Mouse (Mus musculus): Measurements from ENCODE around the gene Rec114.

Gene Rec114

GRCm38 (mm10) chr9:58662007-58662406 lies 81.8 kb downstream of the Rec114 start:
- DNase-seq (ENCODE audit: low read depth, low spot score), result no peak

DNA sequence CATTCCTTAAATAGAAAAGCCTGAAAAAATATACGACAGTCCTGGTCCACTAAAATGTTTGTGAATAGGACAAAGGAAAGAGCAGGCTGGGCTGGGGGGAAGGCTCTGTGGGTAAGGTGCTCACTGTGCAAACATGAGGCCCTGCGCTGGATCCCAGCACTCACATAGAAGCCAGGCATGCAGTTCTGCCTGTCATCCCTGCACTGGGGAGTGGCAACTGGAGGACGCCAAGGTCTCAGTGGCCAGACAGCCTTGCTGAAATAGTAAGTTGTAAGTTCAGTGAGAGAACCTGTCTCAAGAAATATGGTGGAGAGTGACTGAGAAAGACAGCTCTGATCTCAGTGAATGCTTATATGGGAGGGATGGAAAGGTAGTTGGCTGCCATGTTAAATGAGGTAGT lies 83.1 kb downstream of the Rec114 start:
- DNase-seq (ENCODE audit: low read depth, low spot score), result no peak

DNA sequence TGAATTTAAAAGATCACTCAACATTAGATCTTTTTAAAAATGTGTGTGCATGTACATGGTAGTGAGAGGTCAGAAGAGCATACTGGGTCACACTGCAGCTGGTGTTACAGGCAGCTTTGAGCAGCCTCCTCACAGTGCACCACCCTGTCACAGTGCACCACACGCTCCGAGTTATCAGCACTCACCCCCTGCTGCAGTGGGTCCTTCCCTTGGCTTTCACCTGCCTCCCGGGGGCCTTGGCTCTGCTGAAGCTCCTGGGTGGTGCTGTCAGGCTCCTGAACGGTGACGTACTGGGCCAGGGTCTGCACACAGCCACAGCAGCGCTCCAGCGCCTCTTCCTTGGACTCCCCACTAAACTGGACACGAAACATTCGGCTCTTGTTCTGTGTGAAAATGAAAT lies 83.8 kb downstream of the Rec114 start:
- DNase-seq (ENCODE audit: low read depth, low spot score), result no peak

GRCm38 (mm10) chr9:58659331-58659730 lies 84.4 kb downstream of the Rec114 start:
- DNase-seq (ENCODE audit: low read depth, low spot score), result no peak

- DNase-seq (ENCODE audit: low read depth, low spot score), result no peak
These were observed 85.0 kb downstream of the Rec114 start for GRCm38 (mm10) chr9:58658596-58659309.

DNA sequence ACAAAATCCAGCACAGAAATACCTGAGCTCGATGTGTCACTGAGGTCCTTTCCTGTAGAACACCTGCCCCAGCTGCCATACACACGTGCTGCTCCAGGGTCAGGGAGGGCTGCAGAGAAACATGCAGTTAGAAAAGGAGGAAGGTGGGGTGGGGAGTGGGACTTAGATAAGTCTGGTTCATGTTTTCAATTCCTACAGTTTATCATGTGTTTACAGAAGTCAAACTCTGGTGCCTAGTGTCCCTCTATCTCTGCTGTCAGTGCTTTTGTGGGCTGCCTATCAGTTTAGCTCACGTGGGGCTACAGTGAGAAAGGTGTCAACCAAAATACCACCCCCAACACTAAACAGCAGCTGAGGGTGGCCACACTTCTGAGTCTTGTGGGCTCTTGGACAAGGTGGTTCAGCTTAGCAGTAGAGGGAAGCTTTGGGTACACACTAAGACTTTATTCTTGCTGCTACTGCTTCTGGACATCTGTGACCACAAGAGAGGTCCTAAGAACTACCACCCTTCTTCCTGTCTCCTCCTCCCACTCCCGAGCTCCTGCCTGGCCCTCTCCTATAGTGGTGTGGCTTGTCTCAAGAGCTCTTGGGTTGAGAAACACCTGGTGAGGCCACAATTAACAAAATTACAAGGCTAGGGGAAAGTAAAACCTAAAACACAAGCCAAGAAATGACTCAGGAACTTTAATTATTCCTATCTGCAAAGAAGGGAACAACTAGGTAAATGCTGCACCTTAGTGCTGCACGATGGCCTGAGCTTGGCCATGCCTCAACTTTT lies 85.8 kb downstream of the Rec114 start:
- no peak for DNase-seq (ENCODE audit: low read depth, low spot score)

DNA sequence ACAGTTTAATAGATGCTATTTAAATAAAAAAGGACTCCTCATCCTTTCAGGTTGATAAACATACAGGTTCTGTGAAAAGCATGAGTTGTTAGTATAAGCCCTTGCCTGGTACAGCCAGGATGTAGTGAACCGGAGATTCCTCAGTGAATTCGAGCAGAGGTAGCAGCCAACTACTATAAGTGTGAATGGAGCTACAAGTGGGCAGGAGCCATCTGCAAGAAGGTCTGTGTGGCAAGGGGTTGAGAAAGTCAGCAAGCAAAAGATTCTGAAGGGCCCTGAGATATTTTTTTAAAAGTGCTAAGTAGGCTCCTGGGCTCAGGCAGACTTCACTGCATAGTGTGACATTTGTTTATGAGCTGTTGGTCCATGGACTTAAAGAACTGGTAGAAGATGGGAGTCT lies 86.9 kb downstream of the Rec114 start:
- no peak for DNase-seq (ENCODE audit: low read depth, low spot score)

DNA sequence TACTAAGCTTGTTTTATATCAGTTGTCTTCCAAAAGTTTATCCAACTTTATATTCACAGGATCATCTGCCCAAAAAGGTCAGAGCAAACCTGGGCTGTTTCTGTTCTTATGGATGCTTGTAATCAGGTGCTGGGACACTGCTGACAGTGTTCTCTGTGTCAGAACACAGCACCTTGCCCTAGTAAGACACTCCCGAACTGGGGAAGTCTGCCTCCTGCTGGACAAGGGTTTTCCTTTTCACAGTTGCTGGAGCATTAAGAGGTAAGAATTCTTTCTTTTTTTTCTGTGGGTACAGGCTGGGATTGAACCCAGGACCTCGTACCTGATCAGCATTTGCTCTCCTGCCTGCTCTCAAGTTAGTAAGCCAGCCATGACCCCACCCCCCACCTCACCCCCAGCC lies 87.4 kb downstream of the Rec114 start:
- peak; percentile 52 for DNase-seq (ENCODE audit: low read depth, low spot score)

- DNase-seq (ENCODE audit: low read depth, low spot score), result no peak
These were observed 89.3 kb downstream of the Rec114 start for GRCm38 (mm10) chr9:58654494-58654893.

- peak; percentile 86 for DNase-seq (ENCODE audit: low read depth, low spot score)
These were observed 91.8 kb downstream of the Rec114 start for GRCm38 (mm10) chr9:58651993-58652392.

- no peak for DNase-seq (ENCODE audit: low read depth, low spot score)
These were observed 94.5 kb downstream of the Rec114 start for GRCm38 (mm10) chr9:58649265-58649626.

GRCm38 (mm10) chr9:58648406-58649264 lies 95.1 kb downstream of the Rec114 start:
- DNase-seq (ENCODE audit: low read depth, low spot score), result no peak

- no peak for DNase-seq (ENCODE audit: low read depth, low spot score)
These were observed 113.3 kb downstream of the Rec114 start for GRCm38 (mm10) chr9:58630441-58630840.

- no peak for DNase-seq (ENCODE audit: low read depth, low spot score)
These were observed 116.6 kb downstream of the Rec114 start for GRCm38 (mm10) chr9:58627197-58627596.

DNA sequence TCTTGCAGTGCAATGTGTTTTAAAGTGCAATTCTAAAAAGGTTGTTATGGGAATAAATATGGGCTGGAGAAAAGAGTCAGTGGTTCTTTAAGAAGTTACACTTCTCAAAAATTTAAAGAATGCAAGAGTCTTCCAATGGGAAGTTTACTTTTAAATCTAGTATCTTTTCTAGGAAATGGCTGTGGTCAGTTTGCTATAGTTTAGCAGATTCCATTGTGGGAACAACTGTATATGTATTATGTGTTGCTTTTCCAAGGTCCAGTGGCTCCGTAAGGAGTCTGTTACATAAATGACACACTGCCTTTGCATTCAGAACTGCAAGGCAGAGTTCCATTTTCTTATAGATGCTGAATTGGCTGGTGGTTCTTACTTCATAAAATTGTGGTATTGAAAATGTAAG lies 120.8 kb downstream of the Rec114 start:
- peak; percentile 50 for DNase-seq (ENCODE audit: low read depth, low spot score)

DNA sequence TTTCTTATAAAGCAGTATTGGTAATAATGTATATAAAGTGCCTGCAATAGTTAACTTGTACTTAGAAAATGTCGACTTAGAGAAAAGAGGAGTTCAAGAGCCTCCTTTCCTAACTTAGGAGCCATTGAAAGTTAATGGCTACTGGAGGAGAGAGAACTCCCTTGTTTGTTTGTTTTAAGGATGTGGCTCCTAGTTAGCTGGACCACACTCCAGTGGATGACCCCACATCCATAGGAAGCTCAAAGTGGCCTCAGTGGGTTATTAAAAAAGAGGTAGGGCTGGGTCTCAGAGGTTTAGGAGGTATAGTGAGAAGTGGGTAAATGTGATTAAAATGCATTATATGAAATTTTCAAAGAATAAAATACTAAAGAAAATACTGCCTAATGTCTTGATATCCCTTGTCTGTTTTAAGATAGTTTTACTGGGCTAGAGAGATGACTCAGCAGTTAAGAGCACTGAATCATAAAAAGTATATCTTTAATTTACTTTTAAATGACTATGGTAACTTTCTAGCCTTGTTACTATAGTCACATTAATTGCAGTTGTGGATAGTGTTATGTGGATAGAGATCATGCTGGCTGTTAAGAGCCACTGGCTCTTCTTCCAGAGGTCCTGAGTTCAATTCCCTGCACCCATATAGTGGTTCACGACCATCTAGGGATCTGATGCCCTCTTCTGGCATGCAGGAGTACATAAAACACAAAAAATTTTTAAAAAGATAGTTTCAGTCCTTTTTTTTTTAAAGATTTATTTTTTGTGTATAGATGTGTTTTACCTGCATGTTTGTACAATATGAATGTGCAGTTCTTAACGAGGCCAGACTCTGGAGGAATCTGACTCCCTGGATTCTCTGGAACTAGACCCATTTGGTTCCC lies 128.5 kb downstream of the Rec114 start:
- DNase-seq (ENCODE audit: low read depth, low spot score), result peak; percentile 41

- no peak for DNase-seq (ENCODE audit: low read depth, low spot score)
These were observed 130.0 kb downstream of the Rec114 start for GRCm38 (mm10) chr9:58613790-58614189.

All from 3T3-L1 (cell line).